Mouse (Mus musculus): ENCODE results near the gene Stxbp5.

GRCm38 (mm10) chr10:9794429-9794828 lies 106.5 kb downstream of the Stxbp5 start:
- no peak for TF ChIP-seq CTCF (IDR thresholded peaks at IDR 0.05; ENCODE audit: extremely low read depth, insufficient read depth, insufficient read length, insufficient replicate concordance)
- no peak for TF ChIP-seq POLR2A (IDR thresholded peaks at IDR 0.05; ENCODE audit: low read depth, low read length)

Data from spleen, adult 2 months (tissue).